Mouse (Mus musculus) liver, embryonic 14.5 days (tissue): ENCODE measurements around the gene Marf1. TPM values are rescaled to one million over a fixed set of nuclear protein-coding genes. Genes with fewer than 3 reads are reported as not detected.

Source experiments
- ATAC-seq: fragments of 200-750 bp; cut with Nextera tagmentation; 2 replicates; pipeline ENCODE4 v1.8.0; 2017; ENCODE audit warnings: moderate number of reproducible peaks, mild to moderate bottlenecking, moderate library complexity; ENCODE audit not compliant: insufficient read depth
- DNase-seq, 3 experiments: peaks; one replicate each; pipeline ENCODE4 v3.0.0-alpha.2; 2012 to 2013; ENCODE audit warnings: low read depth in 3 of 3, low spot score in 3 of 3
- H3K27ac ChIP-seq: fragments of 300-500 bp; sonication (generic); 2 replicates; pipeline ENCODE4 v1.5.1; 2014; ENCODE audit warnings: moderate library complexity, mild to moderate bottlenecking, control low read depth, inconsistent platforms
- H3K27me3 ChIP-seq: fragments of 300-500 bp; sonication (generic); 2 replicates; pipeline ENCODE4 v1.6.1; 2014; ENCODE audit warnings: mild to moderate bottlenecking, low read length, moderate library complexity; ENCODE audit not compliant: control insufficient read depth, insufficient read depth
- H3K36me3 ChIP-seq: fragments of 300-500 bp; sonication (generic); replicated peaks from 2 replicates; pipeline ENCODE4 v1.6.1; 2014; ENCODE audit warnings: low read depth; ENCODE audit not compliant: control insufficient read depth, insufficient read depth
- H3K4me1 ChIP-seq, 2 experiments: fragments of 200-500 bp in 1 of 2; fragments of 300-500 bp in 1 of 2; sonication (generic) in 1 of 2; replicated peaks; 2 replicates each; pipeline ENCODE4 v1.6.1; 2012 to 2014; ENCODE audit warnings: antibody characterized with exemption in 1 of 2, inconsistent platforms in 1 of 2, low read length in 1 of 2; ENCODE audit not compliant: control insufficient read depth in 2 of 2, insufficient read depth in 2 of 2
- H3K4me2 ChIP-seq: fragments of 300-500 bp; sonication (generic); 2 replicates; pipeline ENCODE4 v1.6.1; 2014; ENCODE audit warnings: low read depth, mild to moderate bottlenecking, control low read depth, moderate library complexity
- H3K4me3 ChIP-seq, 2 experiments: fragments of 200-500 bp in 1 of 2; fragments of 300-500 bp in 1 of 2; sonication (generic) in 1 of 2; 2 replicates each; pipeline ENCODE4 v1.5.1; 2012 to 2014; ENCODE audit warnings: low read depth in 2 of 2, low read length in 2 of 2, mild to moderate bottlenecking in 2 of 2, control low read depth in 1 of 2, inconsistent platforms in 1 of 2, moderate library complexity in 1 of 2; ENCODE audit not compliant: insufficient read depth in 1 of 2
- H3K9ac ChIP-seq: fragments of 300-500 bp; sonication (generic); replicated peaks from 2 replicates; pipeline ENCODE4 v1.6.1; 2014; ENCODE audit warnings: mild to moderate bottlenecking, control low read depth, moderate library complexity
- H3K9me3 ChIP-seq: fragments of 300-500 bp; sonication (generic); 2 replicates; pipeline ENCODE4 v1.6.1; 2016; ENCODE audit warnings: low read length, mixed read lengths; ENCODE audit not compliant: control insufficient read depth
- CTCF ChIP-seq: IDR thresholded peaks from 2 replicates; pipeline ENCODE4 v1.5.1; 2016; ENCODE audit warnings: antibody characterized with exemption, low read depth, control low read depth
- EP300 ChIP-seq: IDR thresholded peaks from 2 replicates; pipeline ENCODE4 v1.6.1; 2016; ENCODE audit warnings: antibody characterized with exemption, low read depth
- WGBS: fragments of 180-500 bp; shearing (Covaris S2); extraction: QIAGEN DNeasy Blood & Tissue Kit; methylation state at CpG from one replicate; pipeline ENCODE4 v1.1.7; 2014; ENCODE audit not compliant: insufficient replicate concordance; 5-methylcytosine and 5-hydroxymethylcytosine counted together
- polyA plus RNA-seq, 2 experiments: library from polyadenylated mRNA; depleted of rRNA in 1 of 2; stranded (reverse) in 1 of 2; unstranded in 1 of 2; fragments of >200 nt; fragmentation: Nextera tagmentation in 1 of 2; extraction: Ambion mirVana in 1 of 2; gene quantifications; 2 replicates each; pipeline versions ENCODE4 v1.2.1 to v1.2.3; 2012 to 2014

Marf1 gene
- polyA plus RNA-seq, 2 experiments = 4.7 to 5.9 TPM

GRCm38 (mm10) chr16:14131376-14131775, 31.8 kb downstream of the Marf1 start:
- TF ChIP-seq EP300 (no peak), CTCF (no peak)
- Histone ChIP-seq H3K36me3 (peaks cover 44% of the 10 kb centered on the region), H3K27me3 (no peaks in the 10 kb centered on the region), H3K9me3 (no peaks in the 10 kb centered on the region), H3K27ac (no peak overlapping the region), H3K4me2 (no peak overlapping the region), H3K4me1 (no peaks in the 10 kb centered on the region), H3K4me3 (no peak overlapping the region), H3K9ac (no peak overlapping the region)
- WGBS = 86% methylated on average over 3 of the region's 3 CpGs
- DNase-seq (no peak), ATAC-seq (no peak)

- no peaks in the 10 kb centered on the region for H3K9me3 ChIP-seq
- H3K9ac ChIP-seq = no peak overlapping the region
- DNase-seq (no peak), ATAC-seq (no peak)
- H3K4me2 ChIP-seq = no peak overlapping the region
- 77% methylated on average over 7 of the region's 7 CpGs for WGBS
- peaks cover 44% of the 10 kb centered on the region for H3K36me3 ChIP-seq
- H3K27ac ChIP-seq = no peak overlapping the region
- no peak for TF ChIP-seq CTCF
- TF ChIP-seq EP300 = no peak
- no peak overlapping the region for H3K4me3 ChIP-seq
- H3K27me3 ChIP-seq = no peaks in the 10 kb centered on the region
- no peaks in the 10 kb centered on the region for H3K4me1 ChIP-seq
These were observed 32.4 kb downstream of the Marf1 start for GRCm38 (mm10) chr16:14130796-14131195.

DNA sequence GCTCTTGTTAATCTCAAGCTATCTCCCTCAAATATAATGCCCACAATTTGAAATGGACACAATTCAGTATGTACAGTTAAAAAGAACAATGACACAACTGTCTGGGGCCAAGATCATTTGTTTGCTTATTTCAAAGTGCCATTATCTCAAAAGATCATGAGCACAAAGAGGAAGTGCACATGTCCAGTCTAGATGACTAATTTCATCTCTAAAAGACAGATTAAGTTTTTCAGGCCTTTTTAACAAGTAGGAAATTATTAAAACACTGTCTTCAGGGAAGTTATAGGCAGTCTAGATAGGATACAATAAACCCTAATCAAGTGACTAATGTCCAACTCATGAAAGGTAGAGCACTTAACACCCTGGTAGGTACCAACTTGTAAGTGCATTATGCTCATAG, 34.2 kb downstream of the Marf1 start:
- Histone ChIP-seq H3K9me3 (no peaks in the 10 kb centered on the region), H3K4me1 (no peaks in the 10 kb centered on the region), H3K9ac (no peak overlapping the region), H3K27me3 (no peaks in the 10 kb centered on the region), H3K36me3 (peaks cover 46% of the 10 kb centered on the region), H3K4me2 (no peak overlapping the region), H3K27ac (no peak overlapping the region), H3K4me3 (no peak overlapping the region)
- no peak for TF ChIP-seq CTCF
- no peak for TF ChIP-seq EP300
- no peak for DNase-seq
- no peak for ATAC-seq

- TF ChIP-seq EP300 (no peak), CTCF (no peak)
- no peak overlapping the region for H3K9ac ChIP-seq
- no peak overlapping the region for H3K27ac ChIP-seq
- H3K4me3 ChIP-seq = no peak overlapping the region
- 87% methylated on average over 1 of the region's 1 CpGs for WGBS
- DNase-seq (no peak), ATAC-seq (no peak)
- H3K27me3 ChIP-seq = no peaks in the 10 kb centered on the region
- no peak overlapping the region for H3K4me2 ChIP-seq
- no peaks in the 10 kb centered on the region for H3K4me1 ChIP-seq
- H3K9me3 ChIP-seq = no peaks in the 10 kb centered on the region
- peaks cover 31% of the 10 kb centered on the region for H3K36me3 ChIP-seq
These were observed 37.9 kb downstream of the Marf1 start for GRCm38 (mm10) chr16:14125253-14125652.

DNA sequence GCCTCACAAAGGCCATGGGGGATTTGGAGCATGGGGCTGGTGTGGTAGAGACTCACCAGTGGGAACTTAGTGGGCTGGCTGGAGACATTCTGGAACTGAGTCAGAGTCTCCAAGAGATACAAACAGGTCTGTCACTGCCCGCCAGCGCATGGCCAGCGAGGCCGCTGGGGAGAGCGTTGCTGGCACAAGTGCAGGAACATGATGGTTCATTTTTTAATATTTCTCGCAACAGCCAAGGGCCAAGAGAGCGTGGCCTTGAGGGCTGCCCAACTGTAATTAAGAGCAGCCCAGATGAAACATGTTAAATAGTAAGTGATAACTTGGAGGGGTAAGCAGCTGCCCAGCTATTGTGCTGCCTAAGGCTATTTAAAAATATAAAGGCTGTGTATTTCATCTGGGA, 38.4 kb downstream of the Marf1 start:
- Histone ChIP-seq H3K27ac (no peak overlapping the region), H3K9me3 (no peaks in the 10 kb centered on the region), H3K9ac (no peak overlapping the region), H3K4me1 (no peaks in the 10 kb centered on the region), H3K4me3 (no peak overlapping the region), H3K36me3 (peaks cover 29% of the 10 kb centered on the region), H3K4me2 (no peak overlapping the region), H3K27me3 (no peaks in the 10 kb centered on the region)
- ATAC-seq = no peak
- TF ChIP-seq EP300 (no peak), CTCF (no peak)
- DNase-seq = no peak
- WGBS = 89% methylated on average over 7 of the region's 7 CpGs
